Mouse (Mus musculus): ENCODE results near the gene Gm45234. TPM values are rescaled to one million over a fixed set of nuclear protein-coding genes. Genes with fewer than 3 reads are reported as not detected.

Gene Gm45234
- total RNA-seq, 1 experiment, result 0.13 TPM

DNA sequence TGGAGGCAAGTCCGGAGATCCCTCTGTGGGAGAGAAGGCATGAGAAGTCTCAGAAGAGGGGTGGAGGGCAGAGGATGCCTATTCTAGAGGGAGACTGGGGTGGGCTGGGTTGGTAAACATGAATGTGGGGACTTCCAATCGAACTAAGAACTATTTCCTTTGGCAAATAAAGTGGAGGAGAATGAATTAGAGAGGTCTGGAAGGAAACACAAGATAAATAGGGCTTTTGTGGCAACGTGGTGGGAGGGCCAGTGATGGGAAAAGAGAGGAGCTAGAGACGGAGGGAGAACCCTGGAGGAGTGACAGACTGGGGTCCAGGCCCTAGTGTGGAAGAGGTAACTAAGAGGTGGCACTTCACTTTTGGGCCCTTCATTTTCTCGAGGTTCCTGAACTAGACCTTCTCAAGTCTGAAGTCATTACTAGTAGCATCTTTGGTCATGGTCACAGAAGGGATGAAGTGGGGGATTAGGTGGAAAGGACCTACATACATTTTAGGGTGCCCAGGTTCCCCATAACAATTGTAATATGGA is 1.6 kb upstream of the Gm45234 start:
- Histone ChIP-seq H3K9me3 (ENCODE audit: control insufficient read depth, insufficient read depth, low read depth, low read length) (no peaks in the 10 kb centered on the region), H3K4me1 (ENCODE audit: control insufficient read depth in 2 of 2, insufficient read depth in 2 of 2, low read length in 2 of 2, poor library complexity in 1 of 2) (peaks cover 6 to 13% of the 10 kb centered on the region in 2 experiments; a peak in 3 of 4 replicates), H3K27ac (ENCODE audit: insufficient read depth, low read depth, low read length, poor library complexity, severe bottlenecking) (no peak overlapping the region), H3K9ac (ENCODE audit: insufficient read depth, low read depth, low read length, poor library complexity, severe bottlenecking) (peak overlapping the region; percentile 95; the same call in 1 of the 2 replicates), H3K36me3 (ENCODE audit: control insufficient read depth, insufficient read depth, low read length, poor library complexity, severe bottlenecking) (no peaks in the 10 kb centered on the region; the same call in 1 of the 2 replicates), H3K4me3 (ENCODE audit: insufficient read depth in 1 of 2, low read depth in 1 of 2, low read length in 2 of 2, poor library complexity in 1 of 2, severe bottlenecking in 1 of 2) (peak overlapping the region; percentile 73 to 96; a peak in 3 of 4 replicates)
- DNase-seq (ENCODE audit: low read depth, low spot score), result no peak
- TF ChIP-seq MAFK (IDR thresholded peaks at IDR 0.05; ENCODE audit: insufficient read depth, low read depth, low read length) (no peak), CHD2 (IDR thresholded peaks at IDR 0.05; ENCODE audit: low read depth, low read length) (no peak), HCFC1 (IDR thresholded peaks at IDR 0.05; ENCODE audit: borderline replicate concordance, insufficient read depth, low read length) (no peak), ZC3H11A (IDR thresholded peaks at IDR 0.05; ENCODE audit: borderline replicate concordance, low read depth, low read length) (no peak), ZNF384 (IDR thresholded peaks at IDR 0.05; ENCODE audit: low read depth, low read length) (no peak)
- in situ Hi-C loops (cut with MboI; ENCODE audit: low sequenced_read_pairs in 2 of 2, unreplicated experiment in 2 of 2), result no loop called here

DNA sequence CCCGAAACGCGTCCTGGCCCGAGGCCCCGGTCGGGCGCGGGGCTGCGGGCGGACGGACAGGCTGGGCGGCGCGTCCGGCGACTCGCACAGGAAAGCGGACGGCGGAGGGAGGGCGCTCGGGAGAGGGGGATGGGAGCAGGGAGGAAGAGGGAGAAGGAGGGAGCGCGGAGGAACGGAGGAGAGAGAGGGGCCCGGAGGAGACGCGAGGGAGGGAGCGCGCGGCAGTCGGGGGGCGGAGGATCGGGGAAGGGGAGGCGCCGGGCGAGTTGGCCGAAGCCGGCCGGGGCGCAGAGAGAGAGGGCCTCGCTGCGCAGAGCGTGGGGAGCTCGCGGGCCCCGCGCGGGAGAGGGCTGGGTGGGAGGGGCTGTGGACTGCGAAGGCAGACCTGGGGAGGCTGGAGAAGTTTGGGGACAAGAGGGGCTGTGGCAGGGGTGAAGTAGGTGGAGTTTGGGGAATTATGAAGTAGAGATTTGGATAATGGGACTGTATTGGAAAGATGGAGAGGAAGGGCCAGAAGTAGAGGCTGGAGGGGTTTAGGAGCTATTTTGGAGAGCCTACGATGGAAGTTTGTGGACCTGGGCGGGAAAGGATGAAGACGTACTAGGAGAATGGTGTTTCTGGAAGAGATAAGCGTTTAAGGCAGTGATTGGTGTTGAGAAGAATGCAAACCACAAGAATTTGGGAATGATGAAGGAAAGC is 980 bp upstream of the Gm45234 start:
- Histone ChIP-seq H3K9me3 (ENCODE audit: control insufficient read depth, insufficient read depth, low read depth, low read length) (no peaks in the 10 kb centered on the region), H3K36me3 (ENCODE audit: control insufficient read depth, insufficient read depth, low read length, poor library complexity, severe bottlenecking) (no peaks in the 10 kb centered on the region; the same call in 1 of the 2 replicates), H3K9ac (ENCODE audit: insufficient read depth, low read depth, low read length, poor library complexity, severe bottlenecking) (peak overlapping the region; percentile 95), H3K4me3 (ENCODE audit: insufficient read depth in 1 of 2, low read depth in 1 of 2, low read length in 2 of 2, poor library complexity in 1 of 2, severe bottlenecking in 1 of 2) (peak overlapping the region; percentile 73 to 96), H3K27ac (ENCODE audit: insufficient read depth, low read depth, low read length, poor library complexity, severe bottlenecking) (peak overlapping the region; percentile 81), H3K4me1 (ENCODE audit: control insufficient read depth in 2 of 2, insufficient read depth in 2 of 2, low read length in 2 of 2, poor library complexity in 1 of 2) (peaks cover 6 to 13% of the 10 kb centered on the region in 2 experiments; a peak in 3 of 4 replicates)
- in situ Hi-C loops (cut with MboI; ENCODE audit: low sequenced_read_pairs in 2 of 2, unreplicated experiment in 2 of 2), result no loop called here
- no peak for DNase-seq (ENCODE audit: low read depth, low spot score)
- TF ChIP-seq CHD2 (IDR thresholded peaks at IDR 0.05; ENCODE audit: low read depth, low read length) (no peak), MAFK (IDR thresholded peaks at IDR 0.05; ENCODE audit: insufficient read depth, low read depth, low read length) (no peak), ZC3H11A (IDR thresholded peaks at IDR 0.05; ENCODE audit: borderline replicate concordance, low read depth, low read length) (no peak), HCFC1 (IDR thresholded peaks at IDR 0.05; ENCODE audit: borderline replicate concordance, insufficient read depth, low read length) (no peak), ZNF384 (IDR thresholded peaks at IDR 0.05; ENCODE audit: low read depth, low read length) (no peak)

GRCm38 (mm10) chr6:124755306-124755705 is 515 bp downstream of the Gm45234 start:
- H3K4me1 ChIP-seq (ENCODE audit: control insufficient read depth in 2 of 2, insufficient read depth in 2 of 2, low read length in 2 of 2, poor library complexity in 1 of 2), result peaks cover 6 to 13% of the 10 kb centered on the region in 2 experiments; a peak in 3 of 4 replicates

GRCm38 (mm10) chr6:124753861-124754260 is 2.0 kb downstream of the Gm45234 start:
- no peak overlapping the region for H3K27ac ChIP-seq (ENCODE audit: insufficient read depth, low read depth, low read length, poor library complexity, severe bottlenecking)
- no peak overlapping the region for H3K9ac ChIP-seq (ENCODE audit: insufficient read depth, low read depth, low read length, poor library complexity, severe bottlenecking)
- H3K36me3 ChIP-seq (ENCODE audit: control insufficient read depth, insufficient read depth, low read length, poor library complexity, severe bottlenecking), result no peaks in the 10 kb centered on the region
- no peak for TF ChIP-seq ZC3H11A (IDR thresholded peaks at IDR 0.05; ENCODE audit: borderline replicate concordance, low read depth, low read length)
- no peak for TF ChIP-seq CHD2 (IDR thresholded peaks at IDR 0.05; ENCODE audit: low read depth, low read length)
- TF ChIP-seq HCFC1 (IDR thresholded peaks at IDR 0.05; ENCODE audit: borderline replicate concordance, insufficient read depth, low read length), result no peak
- no peak for TF ChIP-seq MAFK (IDR thresholded peaks at IDR 0.05; ENCODE audit: insufficient read depth, low read depth, low read length)
- H3K4me1 ChIP-seq (ENCODE audit: control insufficient read depth in 2 of 2, insufficient read depth in 2 of 2, low read length in 2 of 2, poor library complexity in 1 of 2), result peaks cover 6 to 16% of the 10 kb centered on the region in 2 experiments; a peak in 3 of 4 replicates
- DNase-seq (ENCODE audit: low read depth, low spot score), result no peak
- in situ Hi-C loops (cut with MboI; ENCODE audit: low sequenced_read_pairs in 2 of 2, unreplicated experiment in 2 of 2), result no loop called here
- H3K4me3 ChIP-seq (ENCODE audit: insufficient read depth in 1 of 2, low read depth in 1 of 2, low read length in 2 of 2, poor library complexity in 1 of 2, severe bottlenecking in 1 of 2), result no peak overlapping the region
- no peaks in the 10 kb centered on the region for H3K9me3 ChIP-seq (ENCODE audit: control insufficient read depth, insufficient read depth, low read depth, low read length)

More at GRCm38 (mm10) chr6:124755306-124755705, 515 bp downstream of the Gm45234 start:
- no peak for TF ChIP-seq ZNF384 (IDR thresholded peaks at IDR 0.05; ENCODE audit: low read depth, low read length)
- no peak for TF ChIP-seq HCFC1 (IDR thresholded peaks at IDR 0.05; ENCODE audit: borderline replicate concordance, insufficient read depth, low read length)
- TF ChIP-seq CHD2 (IDR thresholded peaks at IDR 0.05; ENCODE audit: low read depth, low read length), result no peak
- TF ChIP-seq MAFK (IDR thresholded peaks at IDR 0.05; ENCODE audit: insufficient read depth, low read depth, low read length), result no peak
- no peak for TF ChIP-seq ZC3H11A (IDR thresholded peaks at IDR 0.05; ENCODE audit: borderline replicate concordance, low read depth, low read length)
- peak overlapping the region; percentile 95 for H3K9ac ChIP-seq (ENCODE audit: insufficient read depth, low read depth, low read length, poor library complexity, severe bottlenecking)
- H3K36me3 ChIP-seq (ENCODE audit: control insufficient read depth, insufficient read depth, low read length, poor library complexity, severe bottlenecking), result no peaks in the 10 kb centered on the region
- peak overlapping the region; percentile 71 to 96 for H3K4me3 ChIP-seq (ENCODE audit: insufficient read depth in 1 of 2, low read depth in 1 of 2, low read length in 2 of 2, poor library complexity in 1 of 2, severe bottlenecking in 1 of 2)
- in situ Hi-C loops (cut with MboI; ENCODE audit: low sequenced_read_pairs in 2 of 2, unreplicated experiment in 2 of 2), result no loop called here
- DNase-seq (ENCODE audit: low read depth, low spot score), result no peak
- no peaks in the 10 kb centered on the region for H3K9me3 ChIP-seq (ENCODE audit: control insufficient read depth, insufficient read depth, low read depth, low read length)
- H3K27ac ChIP-seq (ENCODE audit: insufficient read depth, low read depth, low read length, poor library complexity, severe bottlenecking), result no peak overlapping the region; the same call in 1 of the 2 replicates

All from ES-E14 (cell line).